Mouse (Mus musculus) midbrain, embryonic 12.5 days (tissue): Measurements from ENCODE around the gene Rpl41. TPM values are rescaled to one million over a fixed set of nuclear protein-coding genes. Genes with fewer than 3 reads are reported as not detected.

ENCODE experiments used
- ATAC-seq: fragments of 200-750 bp; cut with Nextera tagmentation; 2 replicates; pipeline ENCODE4 v1.8.0; 2017; ENCODE audit warnings: low read depth, moderate TSS enrichment, moderate library complexity; ENCODE audit not compliant: low FRiP score
- H3K27ac ChIP-seq: fragments of 300-500 bp; sonication (generic); replicated peaks from 2 replicates; pipeline ENCODE4 v1.5.1; 2016; ENCODE audit warnings: mild to moderate bottlenecking
- H3K27me3 ChIP-seq: fragments of 300-500 bp; sonication (generic); 2 replicates; pipeline ENCODE4 v1.6.1; 2016; ENCODE audit warnings: mild to moderate bottlenecking
- H3K36me3 ChIP-seq: fragments of 300-500 bp; sonication (generic); 2 replicates; pipeline ENCODE4 v1.6.1; 2016
- H3K4me1 ChIP-seq: fragments of 300-500 bp; sonication (generic); 2 replicates; pipeline ENCODE4 v1.6.1; 2016
- H3K4me2 ChIP-seq: fragments of 300-500 bp; sonication (generic); replicated peaks from 2 replicates; pipeline ENCODE4 v1.6.1; 2016; ENCODE audit warnings: mild to moderate bottlenecking, moderate library complexity
- H3K4me3 ChIP-seq: fragments of 300-500 bp; sonication (generic); 2 replicates; pipeline ENCODE4 v1.5.1; 2016; ENCODE audit warnings: mild to moderate bottlenecking
- H3K9ac ChIP-seq: fragments of 300-500 bp; sonication (generic); replicated peaks from 2 replicates; pipeline ENCODE4 v1.6.1; 2016; ENCODE audit warnings: mild to moderate bottlenecking, moderate library complexity
- H3K9me3 ChIP-seq: fragments of 300-500 bp; sonication (generic); 2 replicates; pipeline ENCODE4 v1.6.1; 2016; ENCODE audit warnings: mild to moderate bottlenecking
- WGBS: fragments of 180-500 bp; shearing (Covaris S2); methylation state at CpG from one replicate; pipeline ENCODE4 v1.1.7; 2016; 5-methylcytosine and 5-hydroxymethylcytosine counted together
- microRNA-seq: library from miRNA; unstranded; fragments of <30 nt; microRNA quantifications from one replicate; pipeline ENCODE4, GENCODE M21; 2017
- polyA plus RNA-seq: library from polyadenylated mRNA; unstranded; fragments of >200 nt; fragmentation: Nextera tagmentation; extraction: Ambion mirVana; gene quantifications from 2 replicates; pipeline ENCODE4 v1.2.1, GENCODE M21; 2016

Gene Rpl41
- polyA plus RNA-seq, 1 experiment from 2014 or later, result 2,391 TPM

GRCm38 (mm10) chr10:128504012-128504411, 45.1 kb downstream of the Rpl41 start:
- Histone ChIP-seq H3K4me2 (no peak overlapping the region), H3K27me3 (no peaks in the 10 kb centered on the region), H3K4me1 (peaks cover 6% of the 10 kb centered on the region), H3K36me3 (no peaks in the 10 kb centered on the region), H3K9me3 (0 out of 2 replicates have a peak, but pooled peaks cover 4% of the 10 kb centered on the region), H3K9ac (no peak overlapping the region), H3K4me3 (no peak overlapping the region), H3K27ac (no peak overlapping the region)
- no peak for ATAC-seq
- 82% methylated on average over 3 of the region's 3 CpGs for WGBS

- no peaks in the 10 kb centered on the region for H3K27me3 ChIP-seq
- no peak overlapping the region for H3K4me2 ChIP-seq
- WGBS, result 81% methylated on average over 8 of the region's 8 CpGs
- H3K4me1 ChIP-seq, result peaks cover 6% of the 10 kb centered on the region
- H3K27ac ChIP-seq, result no peak overlapping the region
- H3K36me3 ChIP-seq, result no peaks in the 10 kb centered on the region
- H3K9ac ChIP-seq, result no peak overlapping the region
- ATAC-seq, result no peak
- H3K4me3 ChIP-seq, result no peak overlapping the region
- H3K9me3 ChIP-seq, result 0 out of 2 replicates have a peak, but pooled peaks cover 4% of the 10 kb centered on the region
Observed at GRCm38 (mm10) chr10:128503532-128503931, 45.6 kb downstream of the Rpl41 start.

- 78% methylated on average over 5 of the region's 5 CpGs for WGBS
- Histone ChIP-seq H3K36me3 (no peaks in the 10 kb centered on the region), H3K9me3 (0 out of 2 replicates have a peak, but pooled peaks cover 4% of the 10 kb centered on the region), H3K9ac (no peak overlapping the region), H3K4me1 (peaks cover 12% of the 10 kb centered on the region), H3K27me3 (no peaks in the 10 kb centered on the region), H3K4me2 (no peak overlapping the region), H3K27ac (no peak overlapping the region), H3K4me3 (no peak overlapping the region)
- ATAC-seq, result no peak
Observed at GRCm38 (mm10) chr10:128502341-128502740, 46.8 kb downstream of the Rpl41 start.

- 1% methylated on average over 21 of the region's 21 CpGs for WGBS
- Histone ChIP-seq H3K27ac (peak overlapping the region; percentile 78), H3K36me3 (no peaks in the 10 kb centered on the region), H3K4me3 (peak overlapping the region; percentile 62), H3K27me3 (peaks cover 10% of the 10 kb centered on the region; the same call in 1 of the 2 replicates), H3K4me2 (peak overlapping the region; percentile 84), H3K9ac (peak overlapping the region; percentile 60), H3K4me1 (peaks cover 27% of the 10 kb centered on the region), H3K9me3 (no peaks in the 10 kb centered on the region)
- peak; percentile 36 for ATAC-seq
Observed at GRCm38 (mm10) chr10:128499116-128499671, 49.9 kb downstream of the Rpl41 start.

- Histone ChIP-seq H3K9ac (peak within 1 kb of the TSS; percentile 60), H3K9me3 (no peaks in the 10 kb centered on the region)
- 0% methylated on average over 25 of the region's 27 CpGs for WGBS
Observed at GRCm38 (mm10) chr10:128498590-128498989, 50.5 kb downstream of the Rpl41 start, which contains the start of gene Myl6b. Gene Myl6b, minus strand, starts transcription at chr10:128498685.

More at GRCm38 (mm10) chr10:128498590-128498989, 50.5 kb downstream of the Rpl41 start, which contains the start of gene Myl6b:
- Histone ChIP-seq H3K4me3 (peak within 1 kb of the TSS; percentile 62), H3K4me2 (peak within 1 kb of the TSS; percentile 84), H3K4me1 (peaks cover 27% of the 10 kb centered on the region), H3K27ac (peak within 1 kb of the TSS; percentile 78), H3K27me3 (peaks cover 10% of the 10 kb centered on the region; the same call in 1 of the 2 replicates), H3K36me3 (no peaks in the 10 kb centered on the region)
- peak; percentile 83 for ATAC-seq

Small RNA genes within 50 kb of the gene (microRNA-seq; reads per million reads assigned to microRNA genes)
- gene Gm47275, result not detected
- gene Mir6916, result not detected
- gene Mir6917, result not detected

Other genes starting within 250 kb of the Rpl41 start
- 39.8 and 41.7 TPM in 2 replicates for gene Pan2, start 246.0 kb downstream of the Rpl41 start, polyA plus RNA-seq
- gene Cnpy2, start 226.8 kb downstream of the Rpl41 start, polyA plus RNA-seq, result 219 and 220 TPM in 2 replicates
- 205 and 209 TPM in 2 replicates for gene Cs, start 211.6 kb downstream of the Rpl41 start, polyA plus RNA-seq
- gene Coq10a, start 180.3 kb downstream of the Rpl41 start, polyA plus RNA-seq, result 28.6 and 33.6 TPM in 2 replicates
- gene Ankrd52, start 172.2 kb downstream of the Rpl41 start, polyA plus RNA-seq, result 12.9 and 13.5 TPM in 2 replicates
- gene Slc39a5, start 148.1 kb downstream of the Rpl41 start, polyA plus RNA-seq, result not detected in 2 replicates
- gene Nabp2, start 137.8 kb downstream of the Rpl41 start, polyA plus RNA-seq, result 127 and 147 TPM in 2 replicates
- 57.6 and 60.7 TPM in 2 replicates for gene Rnf41, start 137.6 kb downstream of the Rpl41 start, polyA plus RNA-seq
- 188 and 202 TPM in 2 replicates for gene Smarcc2, start 90.1 kb downstream of the Rpl41 start, polyA plus RNA-seq
- 747 and 793 TPM in 2 replicates for gene Myl6, start 55.2 kb downstream of the Rpl41 start, polyA plus RNA-seq
- gene Myl6b, start 50.6 kb downstream of the Rpl41 start, polyA plus RNA-seq, result 2.7 and 3.0 TPM in 2 replicates
- gene Esyt1, start 23.4 kb downstream of the Rpl41 start, polyA plus RNA-seq, result 25.6 and 26.6 TPM in 2 replicates
- 20.1 and 22.5 TPM in 2 replicates for gene Zc3h10, start 1.5 kb downstream of the Rpl41 start, polyA plus RNA-seq
- gene Pa2g4, start 16.7 kb upstream of the Rpl41 start, polyA plus RNA-seq, result 164 and 170 TPM in 2 replicates
- gene Erbb3, start 40.3 kb upstream of the Rpl41 start, polyA plus RNA-seq, result 0.76 and 0.94 TPM in 2 replicates
- gene Rps26, start 77.4 kb upstream of the Rpl41 start, polyA plus RNA-seq, result 444 and 507 TPM in 2 replicates
- gene Ikzf4, start 96.7 kb upstream of the Rpl41 start, polyA plus RNA-seq, result 8.3 and 10.4 TPM in 2 replicates
- 12.5 and 13.6 TPM in 2 replicates for gene Suox, start 124.8 kb upstream of the Rpl41 start, polyA plus RNA-seq
- gene Rab5b, start 147.0 kb upstream of the Rpl41 start, polyA plus RNA-seq, result 96.5 and 102 TPM in 2 replicates
- 0.90 and 1.1 TPM in 2 replicates for gene Pmel, start 154.9 kb upstream of the Rpl41 start, polyA plus RNA-seq
- 76.4 and 85.5 TPM in 2 replicates for gene Cdk2, start 155.7 kb upstream of the Rpl41 start, polyA plus RNA-seq
- 3.9 and 4.8 TPM in 2 replicates for gene Dgka, start 195.6 kb upstream of the Rpl41 start, polyA plus RNA-seq
- gene Pym1, start 198.6 kb upstream of the Rpl41 start, polyA plus RNA-seq, result 50.5 and 54.6 TPM in 2 replicates
- gene Mmp19, start 241.6 kb upstream of the Rpl41 start, polyA plus RNA-seq, result 0.61 and 0.97 TPM in 2 replicates